Mouse (Mus musculus): Measurements from ENCODE around the gene 3110082J24Rik. TPM values are rescaled to one million over a fixed set of nuclear protein-coding genes. Genes with fewer than 3 reads are reported as not detected.
"Not testable (repeated sequence)": the region's sequence is repeated elsewhere in the genome, so short reads cannot be mapped to it uniquely, and the experiment has no call there.

The 3110082J24Rik gene
- total RNA-seq, 4 experiments from 2014 or later: not detected

GRCm38 (mm10) chr5:30071677-30072076 is 34.2 kb downstream of the 3110082J24Rik start:
- DNase-seq: no peak

DNA sequence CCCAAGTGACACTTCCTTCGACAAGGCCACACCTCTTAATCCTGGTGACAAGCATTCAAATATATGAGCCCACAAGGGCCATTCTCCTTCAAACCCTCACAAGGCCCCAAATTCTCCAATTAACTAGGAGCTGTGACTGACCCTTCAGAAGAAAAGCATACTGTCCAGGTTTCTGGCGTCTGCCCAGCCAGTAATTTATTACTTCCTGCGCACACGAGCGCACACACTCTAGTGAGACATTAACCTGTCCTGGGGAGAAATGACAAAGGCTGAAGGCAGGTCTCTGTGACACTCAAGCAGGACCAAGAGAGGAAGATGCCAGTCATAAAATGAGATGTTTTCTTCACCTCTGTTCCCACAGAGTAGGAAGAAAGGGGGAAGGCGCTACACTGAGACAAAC is 38.2 kb downstream of the 3110082J24Rik start:
- no peak for DNase-seq

- DNase-seq: not testable (repeated sequence)
Measured at GRCm38 (mm10) chr5:30059607-30060006, 46.3 kb downstream of the 3110082J24Rik start.

GRCm38 (mm10) chr5:30058216-30058731 is 47.6 kb downstream of the 3110082J24Rik start:
- DNase-seq: no peak

Other genes with a start within 250 kb of the 3110082J24Rik start
- not detected for gene Il6, start 93.0 kb downstream of the 3110082J24Rik start, total RNA-seq (2022)
- 10 to 100 TPM; 12.9 to 19.7 (median 18.0) TPM for gene Tyms, start 32.5 kb downstream of the 3110082J24Rik start, total RNA-seq (2022)
- gene Garem2, start 925 bp downstream of the 3110082J24Rik start, total RNA-seq (2022): under 1 TPM in 1 of 4 experiments, not detected in 3; 0.10 TPM
- 100 to 1,000 TPM; 363 to 446 (median 399) TPM for gene Hadha, start 49.1 kb upstream of the 3110082J24Rik start, total RNA-seq (2022)
- gene Hadhb, start 49.2 kb upstream of the 3110082J24Rik start, total RNA-seq (2022): 100 to 1,000 TPM; 412 to 817 (median 632) TPM
- not detected for gene Adgrf3, start 99.6 kb upstream of the 3110082J24Rik start, total RNA-seq (2022)
- 10 to 100 TPM; 15.1 to 24.5 (median 20.4) TPM for gene Selenoi, start 126.5 kb upstream of the 3110082J24Rik start, total RNA-seq (2022)
- gene Drc1, start 175.3 kb upstream of the 3110082J24Rik start, total RNA-seq (2022): 1 to 10 TPM in 3 of 4 experiments, under 1 TPM in 1; 0.59 to 2.1 (median 1.1) TPM